Mouse (Mus musculus): ENCODE results near the gene Faf1. TPM values are rescaled to one million over a fixed set of nuclear protein-coding genes. Genes with fewer than 3 reads are reported as not detected.
"Not testable (repeated sequence)": the region's sequence is repeated elsewhere in the genome, so short reads cannot be mapped to it uniquely, and the experiment has no call there.

Gene Faf1
- polyA plus RNA-seq, 1 experiment from 2014 or later: 17.9 TPM

DNA sequence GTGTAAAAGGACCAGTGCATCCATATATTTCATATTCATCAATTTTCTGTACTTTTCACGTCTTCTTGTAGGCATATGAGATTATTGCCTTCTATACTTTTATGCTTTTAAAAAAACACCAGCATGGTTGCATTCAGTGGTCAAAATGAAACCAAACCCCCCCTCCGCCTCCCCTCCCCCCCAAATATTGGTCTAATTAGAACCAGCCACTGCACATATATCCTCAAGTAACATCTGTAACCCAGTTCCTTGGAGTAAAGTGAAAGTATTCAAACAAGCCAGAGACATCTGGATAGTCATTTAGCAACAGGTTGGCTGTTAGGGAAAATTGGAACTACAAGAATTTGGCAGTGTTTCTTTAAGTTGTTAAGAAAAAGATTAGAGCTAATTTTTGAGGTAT lies 8.9 kb upstream of the Faf1 start:
- 74% methylated on average over 2 of the region's 2 CpGs for WGBS
- H3K4me1 ChIP-seq (ENCODE audit: insufficient read depth, low read depth, low read length): no peaks in the 10 kb centered on the region
- no peak for ATAC-seq

DNA sequence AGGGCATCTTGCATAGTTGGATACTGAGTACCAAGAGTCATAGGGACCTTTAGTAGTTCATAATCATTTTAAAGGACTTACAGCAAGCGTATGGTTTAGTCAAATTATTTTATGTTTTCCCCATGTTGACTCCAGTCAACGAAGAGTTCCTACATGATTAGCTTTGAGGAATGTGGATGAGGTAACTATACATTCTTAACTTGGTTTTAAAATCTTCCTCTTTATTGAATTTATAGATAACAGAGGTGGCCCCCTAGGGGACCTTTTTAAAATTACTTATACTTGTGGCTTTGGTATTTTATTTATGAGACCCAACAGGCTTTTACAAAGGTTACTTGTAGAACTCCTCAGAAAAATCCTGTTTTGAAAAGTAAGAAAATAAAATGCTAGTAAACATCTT lies 6.2 kb upstream of the Faf1 start:
- 57% methylated on average over 2 of the region's 2 CpGs for WGBS

More for the DNA sequence above, 8.9 kb upstream of the Faf1 start:
- H3K36me3 ChIP-seq (ENCODE audit: insufficient read depth, low read length): no peaks in the 10 kb centered on the region
- 0 out of 2 replicates have a peak, but pooled peaks cover 4% of the 10 kb centered on the region for H3K27me3 ChIP-seq (replicated peaks; ENCODE audit: insufficient read depth, low read length)
- H3K27ac ChIP-seq (ENCODE audit: low read length): peak overlapping the region; percentile 99
- H3K9ac ChIP-seq (replicated peaks; ENCODE audit: low read depth): no peak overlapping the region; the same call in 1 of the 2 replicates
- H3K4me2 ChIP-seq (replicated peaks; ENCODE audit: low read depth, low read length): peak overlapping the region; percentile 99
- TF ChIP-seq EP300 (IDR thresholded peaks at IDR 0.05) (no peak), CTCF (IDR thresholded peaks at IDR 0.05) (no peak)
- peak overlapping the region; percentile 84; the same call in 1 of the 2 replicates for H3K4me3 ChIP-seq (ENCODE audit: low read depth, low read length)
- H3K9me3 ChIP-seq (ENCODE audit: low read length): no peaks in the 10 kb centered on the region
- no peak for DNase-seq (ENCODE audit: low spot score)

DNA sequence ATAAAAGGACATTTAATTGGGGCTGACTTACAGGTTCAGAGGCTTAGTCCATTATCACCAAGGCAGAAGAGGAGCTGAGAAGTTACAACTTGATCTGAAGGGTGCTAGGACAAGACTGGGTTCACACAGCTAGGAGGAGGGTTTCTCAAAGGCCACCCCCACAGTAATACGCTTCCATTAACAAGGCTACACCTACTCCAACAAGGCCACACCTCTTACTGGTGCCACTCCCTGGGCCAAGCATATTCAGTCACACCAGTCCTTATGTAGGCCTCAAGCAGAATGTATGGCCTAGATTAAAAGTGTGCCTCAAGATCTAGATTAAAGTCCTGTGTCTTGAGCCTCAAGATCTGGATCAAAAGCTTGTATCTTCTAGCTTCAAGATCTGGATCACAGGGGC lies 4.4 kb upstream of the Faf1 start:
- TF ChIP-seq EP300 (IDR thresholded peaks at IDR 0.05): no peak
- TF ChIP-seq CTCF (IDR thresholded peaks at IDR 0.05): no peak
- no peaks in the 10 kb centered on the region for H3K4me1 ChIP-seq (ENCODE audit: insufficient read depth, low read depth, low read length)
- H3K9me3 ChIP-seq (ENCODE audit: low read length): no peaks in the 10 kb centered on the region
- no peak overlapping the region for H3K4me3 ChIP-seq (ENCODE audit: low read depth, low read length)
- H3K4me2 ChIP-seq (replicated peaks; ENCODE audit: low read depth, low read length): no peak overlapping the region
- no peaks in the 10 kb centered on the region for H3K36me3 ChIP-seq (ENCODE audit: insufficient read depth, low read length)
- H3K27ac ChIP-seq (ENCODE audit: low read length): no peak overlapping the region
- H3K27me3 ChIP-seq (replicated peaks; ENCODE audit: insufficient read depth, low read length): no peaks in the 10 kb centered on the region
- H3K9ac ChIP-seq (replicated peaks; ENCODE audit: low read depth): no peak overlapping the region
- no peak for ATAC-seq
- DNase-seq (ENCODE audit: low spot score): no peak
- WGBS: 76% methylated on average over 1 of the region's 1 CpGs

More for the DNA sequence above, 6.2 kb upstream of the Faf1 start:
- peak; percentile 26 for TF ChIP-seq CTCF (IDR thresholded peaks at IDR 0.05)
- TF ChIP-seq EP300 (IDR thresholded peaks at IDR 0.05): no peak
- Histone ChIP-seq H3K9me3 (ENCODE audit: low read length) (no peaks in the 10 kb centered on the region), H3K27me3 (replicated peaks; ENCODE audit: insufficient read depth, low read length) (no peaks in the 10 kb centered on the region), H3K9ac (replicated peaks; ENCODE audit: low read depth) (no peak overlapping the region), H3K27ac (ENCODE audit: low read length) (no peak overlapping the region), H3K4me3 (ENCODE audit: low read depth, low read length) (no peak overlapping the region), H3K36me3 (ENCODE audit: insufficient read depth, low read length) (no peaks in the 10 kb centered on the region), H3K4me1 (ENCODE audit: insufficient read depth, low read depth, low read length) (no peaks in the 10 kb centered on the region), H3K4me2 (replicated peaks; ENCODE audit: low read depth, low read length) (no peak overlapping the region)
- peak; percentile 73 for DNase-seq (ENCODE audit: low spot score)
- no peak for ATAC-seq

GRCm38 (mm10) chr4:109674097-109674496 lies 2.3 kb upstream of the Faf1 start:
- no peak overlapping the region for H3K27ac ChIP-seq (ENCODE audit: low read length)
- DNase-seq (ENCODE audit: low spot score) (no peak), ATAC-seq (no peak)
- TF ChIP-seq CTCF (IDR thresholded peaks at IDR 0.05) (no peak), EP300 (IDR thresholded peaks at IDR 0.05) (no peak)
- H3K36me3 ChIP-seq (ENCODE audit: insufficient read depth, low read length): no peaks in the 10 kb centered on the region
- H3K4me3 ChIP-seq (ENCODE audit: low read depth, low read length): no peak overlapping the region
- H3K9ac ChIP-seq (replicated peaks; ENCODE audit: low read depth): no peak overlapping the region
- H3K4me1 ChIP-seq (ENCODE audit: insufficient read depth, low read depth, low read length): no peaks in the 10 kb centered on the region
- no peaks in the 10 kb centered on the region for H3K9me3 ChIP-seq (ENCODE audit: low read length)
- H3K27me3 ChIP-seq (replicated peaks; ENCODE audit: insufficient read depth, low read length): no peaks in the 10 kb centered on the region
- no peak overlapping the region for H3K4me2 ChIP-seq (replicated peaks; ENCODE audit: low read depth, low read length)
- WGBS: 73% methylated on average over 2 of the region's 2 CpGs

DNA sequence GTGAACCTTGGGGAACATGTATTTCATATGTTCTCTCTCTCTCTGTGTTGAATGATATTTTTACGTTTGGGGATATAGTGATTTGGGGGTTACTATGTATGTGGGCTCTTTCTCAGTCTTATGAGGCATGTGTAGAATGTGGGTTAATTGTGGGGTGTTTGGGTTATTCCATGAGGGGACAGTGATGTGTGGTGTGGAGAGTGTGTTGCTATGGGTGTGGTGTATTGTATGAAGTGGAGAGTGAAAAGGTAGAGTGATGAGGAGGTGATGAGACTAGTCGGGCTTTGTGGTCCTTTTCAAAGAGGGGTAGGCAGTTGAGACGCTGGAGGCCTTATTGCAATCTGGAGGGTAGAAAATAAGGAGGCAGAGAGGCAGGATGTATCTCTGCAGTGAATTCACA lies 833 bp downstream of the Faf1 start:
- no peaks in the 10 kb centered on the region for H3K9me3 ChIP-seq (ENCODE audit: low read length)
- peak overlapping the region; percentile 83 for H3K4me3 ChIP-seq (ENCODE audit: low read depth, low read length)
- peak overlapping the region; percentile 63 for H3K9ac ChIP-seq (replicated peaks; ENCODE audit: low read depth)
- H3K4me2 ChIP-seq (replicated peaks; ENCODE audit: low read depth, low read length): peak overlapping the region; percentile 68
- H3K36me3 ChIP-seq (ENCODE audit: insufficient read depth, low read length): no peaks in the 10 kb centered on the region
- ATAC-seq: no peak
- H3K27ac ChIP-seq (ENCODE audit: low read length): peak overlapping the region; percentile 95
- DNase-seq (ENCODE audit: low spot score): no peak
- 0% methylated on average over 3 of the region's 3 CpGs for WGBS
- no peaks in the 10 kb centered on the region for H3K27me3 ChIP-seq (replicated peaks; ENCODE audit: insufficient read depth, low read length)
- TF ChIP-seq CTCF (IDR thresholded peaks at IDR 0.05): no peak
- no peaks in the 10 kb centered on the region for H3K4me1 ChIP-seq (ENCODE audit: insufficient read depth, low read depth, low read length)

DNA sequence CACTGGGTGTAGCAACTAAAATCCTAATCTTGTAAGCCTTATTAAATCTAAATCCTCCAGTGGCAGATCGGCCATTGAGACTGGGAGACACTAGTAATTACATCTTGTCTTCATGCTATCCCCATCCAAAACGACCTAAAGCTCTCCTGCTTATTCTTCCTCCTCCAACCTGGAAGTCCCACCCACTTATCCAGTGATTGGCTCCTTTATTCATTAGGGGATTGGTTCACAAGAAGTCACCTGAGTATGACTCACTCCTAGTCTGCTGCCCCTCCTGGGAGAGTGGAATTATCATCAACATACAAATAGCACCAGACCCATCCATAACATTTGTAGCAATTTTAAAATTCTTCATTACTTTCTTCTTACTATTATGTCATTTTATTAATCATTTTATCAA lies 7.2 kb downstream of the Faf1 start:
- no peak overlapping the region for H3K27ac ChIP-seq (ENCODE audit: low read length)
- ATAC-seq (no peak), DNase-seq (ENCODE audit: low spot score) (no peak)
- H3K9me3 ChIP-seq (ENCODE audit: low read length): no peaks in the 10 kb centered on the region
- H3K4me1 ChIP-seq (ENCODE audit: insufficient read depth, low read depth, low read length): peaks cover under 1% of the 10 kb centered on the region; the same call in 1 of the 2 replicates
- H3K36me3 ChIP-seq (ENCODE audit: insufficient read depth, low read length): no peaks in the 10 kb centered on the region
- no peak overlapping the region for H3K4me2 ChIP-seq (replicated peaks; ENCODE audit: low read depth, low read length)
- H3K9ac ChIP-seq (replicated peaks; ENCODE audit: low read depth): no peak overlapping the region
- WGBS: 72% methylated on average over 2 of the region's 2 CpGs
- no peaks in the 10 kb centered on the region for H3K27me3 ChIP-seq (replicated peaks; ENCODE audit: insufficient read depth, low read length)
- no peak overlapping the region for H3K4me3 ChIP-seq (ENCODE audit: low read depth, low read length)
- TF ChIP-seq CTCF (IDR thresholded peaks at IDR 0.05) (no peak), EP300 (IDR thresholded peaks at IDR 0.05) (no peak)

DNA sequence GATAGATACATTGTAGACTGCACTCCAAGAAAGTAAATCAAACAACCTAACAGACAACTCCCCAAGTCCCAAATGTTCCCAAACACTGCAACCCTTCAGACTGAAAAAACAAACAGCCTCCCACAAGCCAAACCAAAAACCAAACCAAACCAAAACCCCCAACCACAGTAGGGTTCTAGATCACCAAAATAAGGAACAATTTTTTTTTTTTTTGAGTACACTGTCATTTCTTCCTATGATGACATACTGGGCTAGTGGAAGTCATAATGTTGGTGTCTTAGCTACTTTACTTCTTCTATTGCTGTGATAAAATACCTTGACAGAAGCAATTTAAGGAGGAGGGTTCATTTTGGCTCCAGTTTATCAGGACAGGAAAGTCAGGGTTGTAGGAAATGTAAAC lies 16.3 kb downstream of the Faf1 start:
- Histone ChIP-seq H3K4me3 (ENCODE audit: low read depth, low read length) (no peak overlapping the region), H3K4me2 (replicated peaks; ENCODE audit: low read depth, low read length) (no peak overlapping the region), H3K9me3 (ENCODE audit: low read length) (no peaks in the 10 kb centered on the region), H3K27ac (ENCODE audit: low read length) (no peak overlapping the region), H3K9ac (replicated peaks; ENCODE audit: low read depth) (no peak overlapping the region), H3K4me1 (ENCODE audit: insufficient read depth, low read depth, low read length) (peaks cover 3% of the 10 kb centered on the region; the same call in 1 of the 2 replicates), H3K36me3 (ENCODE audit: insufficient read depth, low read length) (no peaks in the 10 kb centered on the region), H3K27me3 (replicated peaks; ENCODE audit: insufficient read depth, low read length) (no peaks in the 10 kb centered on the region)
- no peak for TF ChIP-seq CTCF (IDR thresholded peaks at IDR 0.05)
- TF ChIP-seq EP300 (IDR thresholded peaks at IDR 0.05): no peak
- no peak for ATAC-seq
- DNase-seq (ENCODE audit: low spot score): no peak

GRCm38 (mm10) chr4:109700727-109701126 lies 24.3 kb downstream of the Faf1 start:
- 94% methylated on average over 3 of the region's 3 CpGs for WGBS
- H3K9ac ChIP-seq (replicated peaks; ENCODE audit: low read depth); H3K9me3 ChIP-seq (ENCODE audit: low read length); H3K4me3 ChIP-seq (ENCODE audit: low read depth, low read length); H3K4me1 ChIP-seq (ENCODE audit: insufficient read depth, low read depth, low read length); H3K27ac ChIP-seq (ENCODE audit: low read length); H3K36me3 ChIP-seq (ENCODE audit: insufficient read depth, low read length); H3K4me2 ChIP-seq (replicated peaks; ENCODE audit: low read depth, low read length); ATAC-seq; DNase-seq (ENCODE audit: low spot score); H3K27me3 ChIP-seq (replicated peaks; ENCODE audit: insufficient read depth, low read length): not testable (repeated sequence)

Measured in lung, postnatal 0 days (tissue).